Mouse (Mus musculus) liver, embryonic 14.5 days (tissue): ENCODE data around the gene Nprl3.

Experiments used
- CTCF ChIP-seq: IDR thresholded peaks from 2 replicates; pipeline ENCODE4 v1.5.1; 2016; ENCODE audit warnings: antibody characterized with exemption, low read depth, control low read depth
- EP300 ChIP-seq: IDR thresholded peaks from 2 replicates; pipeline ENCODE4 v1.6.1; 2016; ENCODE audit warnings: antibody characterized with exemption, low read depth

GRCm38 (mm10) chr11:32309446-32309845 lies 41.9 kb upstream of the Nprl3 start:
- TF ChIP-seq CTCF (no peak), EP300 (no peak)
